Mouse (Mus musculus) cerebellum, postnatal 25 days (tissue): ENCODE data around the gene Pde4d.

Experiments
- DNase-seq, 2 experiments: peaks; one replicate each; pipeline ENCODE4 v3.0.0; 2021; ENCODE audit warnings: mixed read lengths in 2 of 2

Pde4d gene

DNA sequence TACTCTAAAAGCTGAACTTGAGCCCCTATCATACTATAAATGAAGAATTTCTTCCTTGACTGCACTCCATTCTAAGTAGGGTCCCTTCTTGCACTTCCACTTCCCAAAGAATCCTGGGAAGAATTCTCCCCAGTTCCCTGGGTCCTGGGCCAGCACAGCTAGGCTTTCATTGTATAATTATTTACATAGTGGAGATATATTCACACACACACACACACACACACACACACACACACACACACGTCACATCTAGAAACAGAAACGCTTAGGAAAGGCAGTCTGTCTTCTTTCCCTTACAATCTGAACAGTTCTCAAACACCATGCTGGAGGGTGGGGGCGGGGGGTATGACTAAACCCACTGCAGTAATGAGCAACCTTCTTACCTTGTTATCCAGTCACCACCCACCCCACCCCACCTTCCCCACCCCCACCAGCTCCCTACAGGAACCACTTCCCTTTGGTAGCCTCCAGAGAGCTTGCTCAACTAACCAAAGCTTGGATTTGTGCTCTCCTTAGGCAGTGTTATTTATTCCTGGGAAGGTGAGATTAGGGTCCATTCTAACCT is 868.8 kb downstream of the Pde4d start:
- DNase-seq = no peak

DNA sequence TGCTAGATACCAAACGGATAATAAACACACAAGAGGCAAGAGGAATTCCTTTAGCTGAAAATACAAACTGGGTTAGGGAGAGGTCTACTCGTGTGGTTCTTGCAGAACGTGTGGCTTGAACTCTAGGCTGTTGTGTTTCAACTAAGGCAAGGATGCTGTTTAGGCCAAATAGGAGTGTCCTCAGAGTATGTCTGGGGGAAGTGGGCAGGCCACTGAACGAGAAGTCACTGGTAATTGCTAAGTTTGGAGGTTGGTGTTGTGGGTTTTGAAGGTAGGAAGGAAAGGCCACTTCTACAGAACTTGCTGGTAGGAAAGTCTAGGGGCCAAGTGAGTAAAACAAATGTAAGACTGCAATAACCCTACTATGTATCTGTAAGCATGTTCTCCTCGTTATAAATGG is 876.3 kb downstream of the Pde4d start:
- no peak for DNase-seq

GRCm38 (mm10) chr13:109331563-109331962 is 881.8 kb downstream of the Pde4d start:
- no peak for DNase-seq

- no peak for DNase-seq
These were observed 892.2 kb downstream of the Pde4d start for GRCm38 (mm10) chr13:109341902-109342301.

DNA sequence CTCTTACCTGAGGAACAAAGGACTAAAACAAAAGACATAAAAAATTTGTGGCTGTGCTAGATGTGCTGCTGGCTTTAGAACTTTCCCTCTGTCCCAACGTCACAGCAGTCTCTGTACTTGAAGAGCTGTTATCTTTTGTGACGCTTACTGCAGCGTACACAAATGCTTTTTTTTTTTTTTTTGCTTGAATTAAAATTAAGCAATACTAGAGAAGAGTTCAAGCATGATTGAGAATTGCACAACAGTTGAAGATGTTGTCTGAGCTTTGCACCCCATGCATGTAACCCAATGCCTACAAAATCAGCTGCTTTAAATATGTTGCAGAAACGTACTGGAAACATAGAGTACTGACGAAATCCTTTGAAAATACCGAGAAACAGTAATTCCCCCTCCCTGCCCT is 892.7 kb downstream of the Pde4d start:
- DNase-seq = no peak

DNA sequence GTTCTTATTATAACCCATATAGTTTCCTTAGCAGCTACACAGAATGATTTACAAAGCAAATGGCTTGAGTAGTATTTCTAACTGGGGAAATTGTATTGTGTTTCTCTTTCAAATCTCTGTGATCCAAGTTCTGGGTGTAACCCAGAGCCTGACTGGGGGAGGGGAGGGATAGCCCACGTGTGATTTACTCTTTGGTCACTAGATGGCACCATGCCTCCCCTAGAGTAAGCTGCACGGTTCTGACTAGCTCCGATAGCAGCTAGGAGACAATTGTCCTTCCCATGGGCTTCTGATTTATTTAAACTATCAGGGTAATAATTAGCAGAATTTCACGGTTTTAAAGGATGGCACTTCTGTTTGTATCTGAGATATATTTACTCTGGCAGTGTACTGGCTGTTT is 893.8 kb downstream of the Pde4d start:
- DNase-seq = peak; percentile 75 to 82

DNA sequence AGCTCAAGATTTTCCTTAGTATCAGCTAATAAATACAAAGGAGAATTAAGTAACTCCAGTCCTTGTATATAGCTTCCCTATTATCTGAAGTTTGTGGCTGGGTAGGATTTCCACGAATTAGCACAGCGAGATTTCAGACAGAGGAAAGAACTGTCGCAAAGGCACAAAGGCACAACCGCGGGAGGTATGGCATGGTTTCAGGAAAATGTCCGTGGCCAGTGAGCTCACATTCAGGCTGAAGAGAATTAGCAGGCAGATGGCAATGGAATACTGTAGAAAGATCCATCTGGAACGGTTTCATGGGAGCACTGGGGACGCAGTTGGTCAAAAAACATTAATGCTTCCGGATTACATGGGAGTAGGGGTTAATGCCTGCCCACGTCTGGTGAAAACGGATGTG is 898.0 kb downstream of the Pde4d start:
- DNase-seq = peak; percentile 90 to 96

- DNase-seq = no peak
These were observed 898.6 kb downstream of the Pde4d start for GRCm38 (mm10) chr13:109348316-109348715.

- no peak for DNase-seq
These were observed 900.4 kb downstream of the Pde4d start for GRCm38 (mm10) chr13:109350100-109350499.

- DNase-seq = no peak
These were observed 904.3 kb downstream of the Pde4d start for GRCm38 (mm10) chr13:109354017-109354416.

- no peak for DNase-seq
These were observed 906.5 kb downstream of the Pde4d start for GRCm38 (mm10) chr13:109356252-109356651.

- DNase-seq = peak in 1 of 2 experiments; percentile 56
These were observed 910.2 kb downstream of the Pde4d start for GRCm38 (mm10) chr13:109359994-109360393.

- DNase-seq = peak in 1 of 2 experiments; percentile 35
These were observed 912.6 kb downstream of the Pde4d start for GRCm38 (mm10) chr13:109362340-109362739.

DNA sequence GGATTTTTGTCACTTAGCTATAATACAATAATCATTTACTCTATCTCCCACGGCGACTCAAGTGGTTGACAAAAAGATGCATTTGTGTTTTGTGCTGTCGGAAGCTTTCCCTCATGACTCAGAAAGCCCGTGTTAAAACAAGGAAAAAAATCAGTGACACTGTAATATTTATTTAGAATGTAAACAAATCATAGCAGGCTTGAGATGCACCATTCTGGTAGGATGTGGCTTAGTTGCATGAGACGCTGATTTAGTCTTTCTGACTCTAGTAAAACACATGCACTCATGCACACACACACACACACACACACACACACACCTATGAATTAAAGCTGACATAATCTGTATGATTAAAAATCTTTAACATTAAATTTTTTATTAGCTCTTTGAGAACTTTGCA is 924.7 kb downstream of the Pde4d start:
- no peak for DNase-seq

DNA sequence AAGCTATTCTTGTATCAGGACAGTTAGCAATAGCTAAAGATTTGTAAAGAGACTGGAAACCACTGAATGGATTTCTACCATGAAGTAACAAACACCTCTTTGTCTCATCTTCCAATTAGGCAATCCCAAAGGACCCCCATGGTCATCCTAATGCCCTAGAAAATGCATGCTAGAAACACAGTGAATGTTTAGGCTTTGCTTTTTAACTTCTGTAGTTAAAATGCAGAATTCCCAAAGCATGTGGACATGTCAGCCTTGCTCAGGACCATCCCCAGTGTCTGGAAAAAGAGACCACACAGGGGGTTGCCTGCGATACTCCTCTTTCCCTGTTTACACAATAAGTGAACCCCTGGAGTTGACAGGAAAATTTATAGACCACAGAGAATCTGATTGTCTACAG is 926.9 kb downstream of the Pde4d start:
- DNase-seq = no peak

GRCm38 (mm10) chr13:109380149-109380548 is 930.4 kb downstream of the Pde4d start:
- DNase-seq = no peak

GRCm38 (mm10) chr13:109388626-109389220 is 939.0 kb downstream of the Pde4d start:
- peak; percentile 55 to 62 for DNase-seq

GRCm38 (mm10) chr13:109402396-109402795 is 952.6 kb downstream of the Pde4d start:
- no peak for DNase-seq

DNA sequence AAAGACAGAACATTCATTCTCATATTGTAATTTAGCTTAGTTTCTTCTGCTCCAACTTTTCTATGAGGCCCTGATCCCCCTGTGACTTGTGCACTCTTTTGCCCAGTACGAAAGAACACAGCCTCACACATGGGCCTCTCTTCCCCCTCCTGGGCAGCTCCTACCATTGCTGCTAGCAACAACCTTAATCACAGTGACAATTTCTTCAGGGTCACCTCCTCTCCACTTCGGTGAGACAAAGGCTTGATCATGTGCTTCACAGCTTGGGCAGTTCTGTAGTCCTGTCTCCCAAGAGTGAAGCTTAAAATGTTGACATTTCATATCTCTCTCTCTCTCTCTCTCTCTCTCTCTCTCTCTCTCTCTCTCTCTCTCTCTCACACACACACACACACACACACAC is 953.2 kb downstream of the Pde4d start:
- no peak for DNase-seq

DNA sequence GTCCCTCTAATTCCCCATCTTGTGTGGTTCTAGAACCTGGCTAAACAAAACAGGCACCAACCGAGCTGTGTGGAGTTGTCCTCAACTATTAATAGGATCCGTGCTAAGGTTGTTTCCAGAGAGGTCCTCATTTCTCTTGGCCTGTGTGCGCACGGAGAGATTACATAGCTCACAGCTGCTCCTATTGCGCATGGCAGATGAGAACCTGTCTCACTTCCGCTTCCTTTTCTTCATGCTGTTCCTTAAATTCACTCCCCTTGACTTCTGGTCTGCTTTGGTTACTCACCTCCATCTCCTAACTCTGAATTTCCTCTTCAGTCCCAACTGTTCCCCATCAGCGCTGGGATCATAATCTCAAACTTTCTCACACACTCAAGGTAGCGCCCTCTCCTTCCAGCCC is 956.6 kb downstream of the Pde4d start:
- no peak for DNase-seq

DNA sequence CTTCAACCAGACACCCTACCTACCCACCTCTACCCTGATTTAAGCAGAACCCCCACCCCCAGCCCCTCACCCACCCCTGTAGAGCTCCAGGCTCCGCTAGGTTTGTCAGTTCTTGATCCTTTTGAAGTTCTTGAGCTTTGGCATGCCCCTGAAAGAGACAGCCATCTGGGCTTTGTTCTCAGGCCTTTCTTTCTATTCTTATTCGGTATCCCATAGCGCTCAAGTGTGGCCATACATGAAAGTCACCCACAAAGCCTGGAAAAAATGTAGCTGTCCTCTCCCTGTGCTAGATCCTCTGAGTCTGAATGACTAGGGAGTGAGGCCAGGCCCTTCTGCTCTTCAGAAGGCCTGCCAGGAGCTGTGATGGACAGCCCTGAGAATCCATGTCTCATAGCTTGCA is 957.6 kb downstream of the Pde4d start:
- DNase-seq = peak; percentile 39 to 40

DNA sequence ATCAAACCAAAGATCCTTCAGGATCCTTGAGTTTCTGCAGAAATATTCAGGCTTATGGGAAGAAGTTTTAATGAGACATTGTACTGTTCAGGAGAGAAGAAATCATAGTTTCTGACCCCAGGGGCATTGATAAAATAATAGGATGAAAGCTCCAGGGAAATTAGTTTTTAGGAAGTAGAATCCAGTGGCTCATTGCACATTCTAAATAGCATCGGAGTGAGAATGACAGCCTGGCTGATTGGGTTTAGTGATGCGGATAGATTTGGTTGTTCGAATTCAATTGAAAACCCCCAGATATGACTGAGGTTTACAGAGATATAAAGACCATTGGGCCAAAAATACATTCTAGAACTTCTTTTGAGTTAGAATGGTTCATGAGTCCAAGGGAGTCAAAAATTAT is 970.7 kb downstream of the Pde4d start:
- DNase-seq = no peak

GRCm38 (mm10) chr13:109424906-109425305 is 975.2 kb downstream of the Pde4d start:
- no peak for DNase-seq

GRCm38 (mm10) chr13:109425548-109425947 is 975.8 kb downstream of the Pde4d start:
- DNase-seq = no peak

GRCm38 (mm10) chr13:109426058-109426457 is 976.3 kb downstream of the Pde4d start:
- no peak for DNase-seq
